Mouse (Mus musculus) spleen, postnatal 10 days (tissue): ENCODE measurements at regions not wholly inside any gene's neighbourhood (a gene's known extent, or its start where the extent isn't known, plus 50 kb on each side); places are given as distances from the start of the nearest gene placed in this dataset.

Experiments
- DNase-seq, 2 experiments: peaks; one replicate each; pipeline ENCODE4 v3.0.0; 2021 to 2022; ENCODE audit warnings: low spot score in 2 of 2

DNA sequence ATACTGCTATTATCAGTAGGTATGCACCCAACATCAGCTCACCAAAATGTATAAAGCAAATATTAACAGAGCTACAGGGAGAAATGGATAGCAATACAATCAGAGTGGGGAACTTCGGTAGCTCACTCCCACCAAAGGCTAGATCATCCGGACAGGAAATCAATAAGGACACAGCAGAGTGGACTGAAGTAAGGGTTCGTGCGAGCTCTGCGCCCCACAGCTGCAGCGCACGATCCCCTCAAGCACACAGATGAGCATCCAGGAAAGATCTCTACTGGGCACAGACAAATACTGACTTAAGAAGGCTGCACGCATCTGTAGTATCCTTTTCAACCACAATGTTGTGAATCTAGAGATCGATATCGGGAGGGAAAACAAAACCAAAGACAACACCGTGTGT lies 517.5 kb upstream of the Adamts16 start:
- no peak for DNase-seq

DNA sequence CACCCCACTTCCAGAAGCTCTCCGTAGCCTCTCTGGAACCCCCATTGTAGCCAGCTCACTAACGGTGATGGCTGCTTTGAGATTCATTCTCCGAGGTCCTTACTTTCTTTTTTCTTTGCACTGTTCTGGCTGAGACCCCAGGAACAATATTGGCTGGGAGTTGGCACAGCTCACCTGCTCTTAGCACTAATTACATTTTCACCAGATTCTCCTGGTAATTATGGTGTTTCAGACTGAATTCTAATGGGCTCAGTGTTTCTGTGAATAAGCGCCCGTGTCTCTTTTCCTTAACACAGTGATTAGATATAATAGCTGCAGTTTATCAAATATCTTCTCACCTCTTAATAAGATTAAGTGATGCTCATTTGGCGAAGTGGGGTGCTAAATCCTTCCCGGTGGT lies 509.2 kb upstream of the Adamts16 start:
- DNase-seq = no peak

DNA sequence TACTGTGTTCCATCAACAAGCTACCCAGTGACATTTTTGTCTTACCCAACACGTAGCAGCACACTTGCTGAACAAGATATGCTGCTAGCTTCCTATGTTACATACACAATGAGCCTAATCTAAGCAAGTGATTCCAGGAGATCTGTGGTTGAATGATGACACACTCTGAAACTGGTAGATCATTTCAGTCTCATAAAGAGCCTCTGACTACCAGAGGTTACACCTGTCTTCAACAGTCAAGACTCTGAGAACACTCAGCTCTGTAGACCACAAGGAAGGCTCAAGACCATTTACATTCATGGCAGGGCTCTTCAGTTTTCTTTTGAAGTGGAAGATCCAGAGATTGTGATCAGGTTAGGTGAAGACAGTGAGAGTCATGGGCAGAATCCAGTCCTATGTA lies 501.3 kb upstream of the Adamts16 start:
- no peak for DNase-seq

DNA sequence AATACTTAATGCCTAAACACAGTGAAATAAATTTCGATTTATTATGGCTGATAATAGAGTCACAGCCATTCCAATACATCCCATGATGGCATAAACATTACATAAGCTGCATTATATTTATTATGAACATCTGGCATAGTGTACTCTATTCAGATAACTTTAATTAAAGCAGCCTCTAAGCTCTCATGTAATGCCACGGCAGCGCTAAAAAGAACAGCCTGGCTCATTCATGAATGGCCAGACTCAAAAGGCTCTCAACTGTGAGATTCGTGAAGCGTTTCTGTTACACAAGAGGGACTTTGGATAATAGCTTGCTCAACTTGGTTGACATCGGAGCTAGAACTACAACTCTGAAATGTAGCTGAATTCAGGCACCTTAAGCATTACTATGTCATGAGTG lies 497.1 kb upstream of the Adamts16 start:
- no peak for DNase-seq

DNA sequence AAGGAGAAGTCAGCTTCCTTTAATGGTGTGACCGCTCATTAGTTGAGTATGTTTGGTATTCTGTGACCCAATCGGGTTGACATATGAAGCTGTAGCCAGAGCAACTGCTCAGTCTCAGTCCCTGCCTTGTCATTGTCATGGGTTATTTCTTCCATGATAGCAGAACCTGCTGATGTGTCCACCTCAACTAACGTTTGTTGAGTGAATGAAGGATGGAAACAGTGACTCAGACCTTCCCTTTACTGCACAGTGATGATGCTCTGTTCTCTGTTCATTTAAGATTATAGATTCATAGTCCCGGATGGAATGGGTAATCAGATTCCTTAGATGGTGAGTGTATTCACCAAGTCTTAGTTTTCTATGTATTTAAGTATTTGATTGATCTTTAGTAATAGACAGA lies 493.3 kb upstream of the Adamts16 start:
- DNase-seq = no peak

DNA sequence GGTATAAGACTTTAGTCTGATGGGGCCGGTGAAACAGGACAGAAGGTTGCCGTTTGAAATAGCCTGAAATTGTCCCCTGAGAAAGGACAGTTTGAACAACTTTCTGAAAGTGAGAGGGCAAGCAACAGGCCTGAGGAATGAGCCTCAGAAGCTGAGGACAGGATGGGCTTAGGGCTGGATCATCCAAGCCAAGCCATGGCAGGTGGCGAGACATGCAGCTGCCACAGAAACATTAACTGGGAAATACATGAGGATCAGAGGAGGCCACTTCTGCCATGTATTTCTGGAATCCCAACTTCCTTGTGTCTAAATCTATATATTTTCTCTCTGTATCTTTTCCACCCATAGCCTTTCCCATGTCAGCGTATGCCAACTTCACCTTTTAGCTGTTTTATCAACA lies 491.5 kb upstream of the Adamts16 start:
- DNase-seq = no peak

DNA sequence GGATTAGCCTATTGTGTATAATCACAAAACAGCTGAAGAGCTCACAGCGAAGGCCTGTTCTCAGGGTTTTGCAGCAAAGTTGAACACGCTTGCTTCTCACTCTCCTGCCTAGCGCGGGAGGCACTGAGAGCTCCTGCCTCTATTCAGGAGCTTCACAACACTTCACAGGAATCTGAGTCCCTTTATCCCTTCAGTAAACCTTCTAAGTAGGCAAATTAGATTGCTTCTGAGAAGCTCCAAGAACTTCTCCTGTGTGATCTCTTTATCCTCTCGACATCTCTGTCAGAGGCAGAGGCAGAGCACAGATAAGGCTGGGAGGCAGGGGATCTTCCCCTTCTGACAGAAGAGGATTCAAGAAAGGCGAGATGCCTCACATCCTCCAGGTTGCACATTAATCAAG lies 488.7 kb upstream of the Adamts16 start:
- DNase-seq = no peak

DNA sequence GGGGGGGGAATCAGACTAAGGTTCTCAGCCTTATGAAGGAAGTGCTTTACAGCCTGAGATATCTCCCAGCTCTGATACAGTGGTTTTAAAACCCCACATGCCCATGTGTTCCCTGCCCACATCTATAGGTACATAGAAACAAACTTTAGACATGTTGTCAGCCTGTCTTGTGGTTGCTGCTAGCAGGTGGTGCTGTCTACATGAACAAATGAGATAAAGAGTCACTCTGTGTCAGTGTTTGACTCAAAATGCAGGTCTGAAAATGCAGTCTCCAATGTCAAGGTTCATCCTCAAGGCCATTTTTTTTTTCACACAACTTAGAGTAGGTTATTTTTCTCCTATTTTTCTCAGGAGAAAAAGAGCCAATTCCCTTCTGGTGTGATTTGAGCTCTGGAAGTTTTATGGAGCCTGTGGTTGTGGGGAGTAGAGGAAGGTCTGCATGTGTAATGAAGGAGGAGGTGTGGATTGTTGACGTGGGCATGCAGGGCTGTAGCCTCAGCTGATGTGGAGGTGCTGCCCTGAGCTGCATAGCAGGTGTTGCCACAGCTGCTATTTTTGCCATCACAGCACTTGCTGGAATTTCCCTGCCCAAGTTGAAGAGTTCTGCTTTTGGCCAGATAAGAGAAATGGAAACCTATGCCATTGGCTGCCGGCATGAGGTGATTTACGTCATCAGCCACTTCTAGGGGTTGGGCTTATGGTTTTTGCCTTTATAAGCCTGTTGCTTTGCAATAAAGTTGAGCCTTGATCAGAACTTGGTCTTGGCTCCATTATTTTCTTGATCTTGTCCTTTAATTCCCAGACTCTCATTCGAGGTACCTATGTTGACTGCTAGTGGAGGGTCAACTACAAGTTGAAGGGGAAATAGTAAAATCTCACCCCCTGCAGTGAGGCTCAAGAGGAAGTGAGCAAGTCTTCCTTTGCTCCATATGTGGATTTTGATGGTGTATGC lies 486.5 kb upstream of the Adamts16 start:
- no peak for DNase-seq

DNA sequence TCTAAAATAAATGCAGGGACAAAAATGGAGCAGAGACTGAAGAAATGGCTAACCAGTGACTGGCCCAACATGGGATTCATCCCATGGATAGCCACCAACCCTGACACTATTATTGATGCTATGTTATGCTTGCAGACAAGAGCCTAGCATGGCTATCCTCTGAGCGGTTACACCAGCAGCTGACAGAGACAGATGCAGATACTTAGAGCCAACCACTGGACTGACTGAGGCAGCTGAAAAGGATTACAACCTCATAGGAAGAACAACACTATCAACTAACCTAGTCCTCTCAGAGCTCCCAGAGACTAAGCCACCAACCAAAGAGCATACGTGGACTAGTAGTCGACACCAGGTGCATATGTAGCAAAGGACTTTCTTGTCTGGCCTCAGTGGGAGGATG lies 478.9 kb upstream of the Adamts16 start:
- DNase-seq = no peak

DNA sequence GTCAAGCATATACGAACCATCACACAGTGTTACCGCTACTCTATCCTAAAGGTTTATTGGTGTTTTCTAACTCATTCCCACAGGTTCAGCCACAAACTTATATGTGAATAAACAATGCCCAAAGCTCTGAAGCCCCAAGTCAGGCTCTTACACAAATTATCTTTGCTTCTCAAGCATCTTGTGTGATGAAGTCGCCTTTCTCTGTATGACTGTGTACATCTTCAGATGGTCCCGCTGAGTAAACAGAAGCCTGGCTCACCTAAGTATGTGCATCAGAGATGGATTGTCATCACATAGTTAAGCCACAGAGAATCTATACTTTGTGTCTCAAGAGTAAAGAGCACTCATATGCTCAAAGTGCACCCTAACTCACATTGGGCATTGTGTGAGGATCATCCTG lies 462.3 kb upstream of the Adamts16 start:
- DNase-seq = no peak

DNA sequence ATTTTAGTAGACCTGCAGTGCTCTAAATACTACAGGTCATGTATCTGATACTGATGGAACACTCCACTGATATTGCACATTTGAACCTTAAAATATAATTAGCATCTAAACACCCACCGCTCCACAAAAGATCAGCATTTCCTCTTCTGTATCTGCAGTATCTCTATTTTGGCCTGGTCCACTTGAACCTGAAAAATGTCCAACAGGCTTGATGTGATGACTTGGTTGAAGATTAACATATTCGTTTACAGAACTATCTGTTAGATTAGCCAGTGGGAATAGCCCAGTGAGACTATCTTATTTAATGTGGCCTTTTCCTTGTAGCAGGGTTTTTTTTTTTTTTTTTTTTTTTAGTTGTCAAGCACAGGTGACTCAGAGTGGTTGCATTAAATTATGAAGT lies 434.4 kb upstream of the Adamts16 start:
- DNase-seq = no peak

DNA sequence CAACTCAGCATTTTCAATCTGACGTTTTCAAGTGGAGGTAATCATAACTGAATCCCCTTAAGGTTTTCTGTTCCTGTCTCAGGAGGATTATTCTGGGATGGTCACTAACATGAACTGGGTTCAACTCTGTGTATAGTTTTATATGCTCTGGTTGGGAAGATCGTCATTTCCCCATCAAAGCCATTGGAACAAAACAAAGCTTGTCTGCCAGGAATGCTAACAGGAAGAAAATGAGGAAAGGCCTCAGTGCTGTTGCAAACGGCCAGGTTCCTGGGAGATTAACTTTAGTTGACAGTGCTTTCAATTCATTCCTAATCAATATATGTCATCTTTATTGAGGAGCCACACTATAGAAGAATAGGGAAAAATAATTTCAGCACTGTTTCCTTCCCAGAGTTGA lies 432.5 kb upstream of the Adamts16 start:
- no peak for DNase-seq

DNA sequence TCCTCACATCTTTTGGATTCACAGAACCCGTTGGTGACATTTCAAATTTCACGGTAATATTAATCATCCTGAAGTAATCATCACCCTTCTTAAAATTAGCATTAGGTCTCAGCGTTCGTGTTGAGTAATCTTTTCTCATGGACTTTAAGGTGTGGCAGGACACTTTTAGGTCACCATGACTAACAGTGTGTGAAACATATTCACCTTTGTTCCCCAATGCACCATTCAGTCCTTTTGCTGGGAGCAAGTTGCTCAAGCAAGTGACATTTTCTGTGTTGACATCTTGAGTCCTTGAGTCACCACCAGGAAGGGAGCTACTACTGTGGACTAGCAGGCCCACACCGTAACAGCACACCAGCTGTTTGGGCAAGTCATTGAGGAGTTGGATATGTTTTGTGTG lies 431.9 kb upstream of the Adamts16 start:
- no peak for DNase-seq

DNA sequence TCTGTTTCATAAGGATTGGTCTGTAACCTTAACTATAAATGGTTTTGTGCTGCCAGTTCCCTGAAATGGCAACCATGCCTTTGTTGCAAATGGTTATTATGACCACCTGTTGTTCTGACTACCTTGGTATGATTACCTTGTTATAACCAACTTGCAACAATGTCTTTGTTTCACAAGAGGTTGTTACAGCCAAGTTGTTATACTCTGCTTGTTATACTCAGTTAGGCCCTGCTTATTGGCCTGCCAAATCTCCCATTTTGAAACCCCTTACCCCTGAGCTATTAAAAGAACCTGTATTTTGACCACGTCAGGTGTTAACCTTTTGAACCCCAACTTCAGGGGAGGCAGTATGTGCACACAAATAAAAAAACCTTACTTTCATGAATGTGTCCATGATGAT lies 431.5 kb upstream of the Adamts16 start:
- no peak for DNase-seq

DNA sequence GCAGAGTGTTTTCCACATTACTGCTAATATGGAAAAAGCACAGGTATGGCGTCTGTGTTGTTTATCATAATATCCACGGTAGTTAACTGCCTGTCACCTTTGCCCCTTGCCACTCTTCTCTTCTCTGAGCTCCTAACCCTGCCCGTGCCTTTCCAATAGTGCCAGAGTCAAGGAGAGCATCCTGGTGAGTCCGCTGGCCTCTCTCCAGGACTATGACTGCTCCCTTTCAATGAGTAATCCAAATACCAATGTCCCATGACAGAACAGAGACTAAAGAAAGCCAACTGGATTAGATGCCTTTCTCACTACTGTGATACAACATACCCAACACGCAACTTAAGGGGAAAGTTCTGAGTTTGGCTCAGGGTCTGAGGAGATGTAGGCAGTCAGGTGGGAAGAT lies 430.8 kb upstream of the Adamts16 start:
- no peak for DNase-seq

DNA sequence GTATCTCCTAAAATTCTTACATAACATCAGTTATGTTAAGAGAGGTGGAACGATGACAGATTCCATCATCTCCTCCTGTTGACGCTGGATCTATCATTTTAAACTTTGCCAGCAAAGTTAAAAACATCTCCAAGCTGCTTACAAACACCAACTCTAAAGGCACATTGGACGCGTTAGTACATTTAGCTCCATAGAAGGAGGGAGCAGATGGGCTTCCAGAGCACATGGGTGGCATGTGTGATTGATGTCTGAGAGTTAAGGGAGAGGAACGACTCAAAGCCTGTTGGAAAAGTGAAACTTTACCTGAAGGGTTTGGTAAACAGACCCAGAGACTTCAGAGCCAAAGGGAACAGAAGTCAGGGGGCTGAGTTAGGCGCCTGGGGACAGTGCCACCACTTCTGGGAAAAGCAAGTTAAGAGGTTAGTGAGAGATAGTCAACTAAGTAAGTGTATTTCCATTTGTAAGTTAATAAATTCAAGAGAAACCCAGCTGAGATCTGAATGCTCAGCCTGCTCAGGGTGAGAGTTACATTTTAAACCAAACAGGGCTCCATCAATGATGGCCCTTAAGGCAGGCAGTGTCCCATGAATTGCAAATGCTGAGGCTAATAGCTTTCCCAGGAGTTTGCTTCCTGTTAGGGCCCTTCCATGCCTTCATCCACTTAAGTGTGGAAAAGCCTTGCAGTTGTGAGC lies 430.3 kb upstream of the Adamts16 start:
- no peak for DNase-seq

DNA sequence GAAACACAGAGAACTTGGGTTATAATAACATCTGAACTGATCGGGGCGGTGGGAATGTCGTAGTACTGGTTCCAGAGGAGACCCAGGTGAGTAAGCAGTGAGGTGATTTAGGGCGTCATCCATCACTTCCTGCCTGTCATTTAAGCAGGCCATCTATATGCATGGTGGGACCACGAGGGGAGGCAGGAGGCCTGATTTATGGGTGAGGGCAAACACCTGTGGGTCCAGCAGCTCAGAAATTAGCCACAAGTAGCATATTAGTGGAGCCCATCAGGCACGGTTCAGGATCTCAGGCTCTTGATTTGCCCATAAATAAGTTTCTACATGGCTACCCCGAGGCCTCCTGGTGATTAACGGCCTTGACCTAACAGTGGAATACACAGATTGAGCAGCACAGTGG lies 428.8 kb upstream of the Adamts16 start:
- DNase-seq = no peak

DNA sequence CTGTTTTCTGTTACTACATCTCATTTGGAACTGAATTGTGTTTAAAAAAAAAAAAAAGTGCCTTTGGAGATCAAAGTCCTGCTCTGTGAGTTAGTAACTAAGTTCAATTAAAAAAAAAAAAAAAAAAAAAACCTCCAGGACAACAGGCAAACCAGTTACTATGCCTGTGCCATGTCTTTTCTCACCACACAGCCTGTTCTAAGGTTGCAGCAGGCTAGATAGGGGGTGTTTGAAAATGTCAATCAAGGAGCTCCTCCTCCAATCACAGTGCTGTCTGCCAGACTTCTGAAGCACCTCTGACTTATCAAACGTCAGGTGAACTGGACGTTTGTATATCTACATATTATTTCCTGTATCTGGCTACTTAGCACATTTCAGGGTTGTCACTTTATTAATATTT lies 427.9 kb upstream of the Adamts16 start:
- no peak for DNase-seq

DNA sequence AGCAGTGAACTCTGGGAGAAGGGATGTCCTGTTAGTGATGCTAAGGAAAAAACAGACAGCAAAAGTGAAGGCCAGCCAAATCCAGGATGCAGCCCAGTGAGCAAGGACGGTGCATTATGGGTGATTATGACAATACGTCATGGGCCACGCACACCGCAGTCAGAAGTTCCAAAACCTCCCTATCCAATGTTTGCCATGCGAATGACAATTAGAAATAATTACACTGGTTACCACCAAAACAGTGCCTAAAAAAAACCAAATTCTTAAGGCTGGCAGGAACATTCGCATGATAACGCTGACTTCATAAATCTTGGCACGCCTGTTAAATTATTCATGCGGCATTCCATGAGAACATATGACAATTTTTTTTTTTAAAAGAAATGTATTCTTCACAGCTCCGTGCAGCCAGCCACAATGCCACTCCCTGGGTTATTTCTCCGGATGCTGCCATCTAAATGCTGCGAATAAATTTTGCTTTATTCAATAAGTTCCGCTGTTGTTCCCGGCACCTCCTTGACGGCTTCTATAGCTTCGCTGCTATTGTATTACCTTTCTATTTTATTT lies 421.8 kb upstream of the Adamts16 start:
- no peak for DNase-seq

DNA sequence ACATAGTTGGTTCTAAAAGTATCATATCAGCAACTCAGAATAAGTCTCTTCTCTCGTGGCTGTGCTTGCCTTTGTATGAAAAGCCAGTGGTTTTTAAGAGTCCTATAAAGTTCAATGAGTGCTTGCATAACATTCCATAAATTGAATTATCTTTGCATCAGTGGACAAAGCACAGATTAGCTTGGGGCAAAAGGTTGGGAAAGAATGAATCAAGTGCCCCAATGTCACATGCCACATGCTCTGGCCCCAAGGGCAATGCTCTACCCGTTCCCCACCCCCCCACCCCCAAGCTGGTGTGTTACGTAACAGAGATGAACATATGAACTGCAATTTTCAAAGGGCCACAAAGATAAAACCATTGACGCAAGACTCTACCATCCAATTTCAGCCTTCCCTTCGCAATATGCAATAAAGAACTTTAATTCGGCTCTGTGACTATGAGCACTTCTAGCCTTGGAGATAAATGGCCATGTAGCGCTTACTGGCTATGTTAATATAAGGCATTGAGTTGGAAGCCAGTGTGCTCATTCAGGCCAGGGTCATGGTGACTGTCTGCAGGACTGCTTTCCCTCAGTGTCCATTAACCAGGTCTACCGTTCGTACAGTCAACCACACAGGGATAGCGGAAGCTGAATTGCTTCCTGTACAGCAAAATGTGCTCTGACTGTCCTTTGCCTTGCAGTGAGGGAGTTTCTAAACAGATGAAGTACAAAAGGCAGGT lies 421.1 kb upstream of the Adamts16 start:
- DNase-seq = no peak

DNA sequence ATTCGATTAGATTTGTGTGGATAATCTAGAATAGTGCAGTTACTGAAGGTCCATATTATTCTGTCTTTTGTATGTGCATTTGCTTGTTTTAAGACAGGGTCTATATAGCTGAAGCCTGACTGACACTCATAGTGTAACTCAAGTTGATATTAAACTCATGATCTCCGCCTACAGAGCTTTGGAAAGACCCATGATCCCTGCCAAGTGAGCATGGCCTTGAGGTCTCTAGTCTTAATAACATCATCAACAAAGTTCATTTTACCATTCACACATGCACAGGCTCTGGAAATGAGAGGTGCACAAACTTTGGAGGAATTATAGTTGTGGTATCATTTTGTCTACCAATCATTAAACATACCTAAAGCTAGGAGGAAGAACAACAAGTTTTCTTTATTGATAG lies 412.4 kb upstream of the Adamts16 start:
- no peak for DNase-seq

DNA sequence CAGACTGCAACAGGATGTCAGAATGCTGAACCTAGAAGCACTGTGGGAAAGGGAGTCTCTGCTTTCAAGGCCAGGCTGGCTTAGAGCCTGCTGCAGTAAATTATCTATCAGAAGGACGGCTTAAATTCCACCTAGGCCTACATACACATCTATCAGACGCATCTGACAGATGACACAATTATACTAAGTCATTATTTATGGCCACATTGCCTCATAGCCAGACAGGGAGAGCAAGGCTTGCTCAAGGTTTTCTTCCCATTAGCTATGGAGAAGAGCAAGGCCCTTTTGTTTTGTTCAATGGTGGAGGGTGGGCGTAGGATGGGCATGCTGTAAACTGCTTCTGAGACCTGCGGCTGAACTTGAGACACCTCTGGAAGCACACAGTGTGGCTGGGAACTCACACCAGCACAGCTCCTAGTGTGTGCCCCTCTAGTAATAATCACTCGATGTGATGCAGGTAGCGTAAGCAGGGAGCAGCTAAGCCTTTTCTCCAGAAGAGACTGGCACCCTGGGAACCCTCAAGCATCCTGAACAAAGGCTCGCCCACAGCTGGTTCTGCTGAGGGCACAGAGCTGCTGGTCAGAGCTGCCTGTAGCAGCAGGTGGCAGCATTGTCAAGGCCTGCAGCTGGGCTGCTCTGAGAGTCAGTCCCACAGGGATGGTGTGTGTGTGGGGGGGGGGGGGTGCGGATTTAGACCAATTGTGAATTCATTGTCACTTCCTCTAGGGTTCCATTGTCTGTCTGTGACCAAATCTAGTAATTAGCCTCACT lies 406.8 kb upstream of the Adamts16 start:
- DNase-seq = no peak
